Mouse (Mus musculus): Measurements from ENCODE around the gene Ano1. TPM values are rescaled to one million over a fixed set of nuclear protein-coding genes. Genes with fewer than 3 reads are reported as not detected.

Ano1 gene
- polyA plus RNA-seq, 2 experiments, result 1.4 to 1.5 TPM

GRCm38 (mm10) chr7:144549904-144550566 is 201.7 kb downstream of the Ano1 start:
- 85% methylated on average over 2 of the region's 2 CpGs for WGBS (ENCODE audit: insufficient replicate concordance)
- peaks cover 16% of the 10 kb centered on the region for H3K36me3 ChIP-seq (replicated peaks; ENCODE audit: control insufficient read depth, insufficient read depth, low read depth)
- no peaks in the 10 kb centered on the region for H3K27me3 ChIP-seq (ENCODE audit: control insufficient read depth, insufficient read depth, low read length)
- no peak overlapping the region for H3K27ac ChIP-seq
- peaks cover 21 to 26% of the 10 kb centered on the region in 2 experiments for H3K4me1 ChIP-seq (replicated peaks; ENCODE audit: control insufficient read depth in 2 of 2, insufficient read depth in 2 of 2, low read length in 1 of 2)
- H3K4me2 ChIP-seq (ENCODE audit: low read depth), result no peak overlapping the region
- no peak for ATAC-seq (ENCODE audit: insufficient read depth)
- TF ChIP-seq CTCF (IDR thresholded peaks at IDR 0.05; ENCODE audit: low read depth) (peak; percentile 28; the same call in 1 of the 2 replicates), EP300 (IDR thresholded peaks at IDR 0.05; ENCODE audit: low read depth) (no peak)
- no peak overlapping the region for H3K9ac ChIP-seq (replicated peaks)
- no peak overlapping the region for H3K4me3 ChIP-seq (ENCODE audit: insufficient read depth in 1 of 2, low read depth in 2 of 2, low read length in 2 of 2)
- no peaks in the 10 kb centered on the region for H3K9me3 ChIP-seq (ENCODE audit: control insufficient read depth, low read length)
- no peak for DNase-seq (ENCODE audit: low read depth in 3 of 3, low spot score in 3 of 3)

- TF ChIP-seq EP300 (IDR thresholded peaks at IDR 0.05; ENCODE audit: low read depth) (no peak), CTCF (IDR thresholded peaks at IDR 0.05; ENCODE audit: low read depth) (no peak)
- H3K9me3 ChIP-seq (ENCODE audit: control insufficient read depth, low read length), result no peaks in the 10 kb centered on the region
- ATAC-seq (ENCODE audit: insufficient read depth) (no peak), DNase-seq (ENCODE audit: low read depth in 3 of 3, low spot score in 3 of 3) (no peak)
- H3K4me3 ChIP-seq (ENCODE audit: insufficient read depth in 1 of 2, low read depth in 2 of 2, low read length in 2 of 2), result no peak overlapping the region
- no peak overlapping the region for H3K27ac ChIP-seq
- no peaks in the 10 kb centered on the region for H3K27me3 ChIP-seq (ENCODE audit: control insufficient read depth, insufficient read depth, low read length)
- H3K4me1 ChIP-seq (replicated peaks; ENCODE audit: control insufficient read depth in 2 of 2, insufficient read depth in 2 of 2, low read length in 1 of 2), result peaks cover under 1 to 6% of the 10 kb centered on the region in 2 experiments; a peak in 3 of 4 replicates
- 81% methylated on average over 3 of the region's 3 CpGs for WGBS (ENCODE audit: insufficient replicate concordance)
- H3K9ac ChIP-seq (replicated peaks), result no peak overlapping the region
- peaks cover 13% of the 10 kb centered on the region for H3K36me3 ChIP-seq (replicated peaks; ENCODE audit: control insufficient read depth, insufficient read depth, low read depth)
- no peak overlapping the region for H3K4me2 ChIP-seq (ENCODE audit: low read depth)
Measured at GRCm38 (mm10) chr7:144545231-144545630, 206.5 kb downstream of the Ano1 start.

DNA sequence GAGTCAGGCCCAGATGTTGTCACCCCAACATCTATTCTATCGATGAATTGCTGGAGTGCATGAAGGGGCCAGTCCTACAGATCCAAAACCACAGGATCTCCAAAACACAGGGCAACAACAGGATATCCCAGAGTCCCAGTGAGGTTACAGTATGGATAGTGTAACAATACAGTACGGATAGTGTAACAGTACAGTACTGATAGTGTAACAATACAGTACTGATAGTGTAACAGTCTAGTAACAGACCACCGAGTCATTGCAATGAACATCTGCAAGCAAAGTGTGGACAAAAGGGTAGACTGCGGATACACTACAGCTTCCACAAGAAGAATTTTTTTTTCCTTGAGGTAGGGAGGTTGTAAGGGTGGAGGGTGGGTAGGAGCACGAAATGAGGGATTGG is 210.4 kb downstream of the Ano1 start:
- no peaks in the 10 kb centered on the region for H3K36me3 ChIP-seq (replicated peaks; ENCODE audit: control insufficient read depth, insufficient read depth, low read depth)
- H3K27ac ChIP-seq, result no peak overlapping the region
- DNase-seq (ENCODE audit: low read depth in 3 of 3, low spot score in 3 of 3) (no peak), ATAC-seq (ENCODE audit: insufficient read depth) (no peak)
- H3K27me3 ChIP-seq (ENCODE audit: control insufficient read depth, insufficient read depth, low read length), result no peaks in the 10 kb centered on the region
- peaks cover 16 to 22% of the 10 kb centered on the region in 2 experiments for H3K4me1 ChIP-seq (replicated peaks; ENCODE audit: control insufficient read depth in 2 of 2, insufficient read depth in 2 of 2, low read length in 1 of 2)
- no peak overlapping the region for H3K9ac ChIP-seq (replicated peaks)
- H3K4me2 ChIP-seq (ENCODE audit: low read depth), result no peak overlapping the region
- H3K4me3 ChIP-seq (ENCODE audit: insufficient read depth in 1 of 2, low read depth in 2 of 2, low read length in 2 of 2), result no peak overlapping the region
- H3K9me3 ChIP-seq (ENCODE audit: control insufficient read depth, low read length), result no peaks in the 10 kb centered on the region
- no peak for TF ChIP-seq CTCF (IDR thresholded peaks at IDR 0.05; ENCODE audit: low read depth)
- no peak for TF ChIP-seq EP300 (IDR thresholded peaks at IDR 0.05; ENCODE audit: low read depth)
- 43% methylated on average over 5 of the region's 5 CpGs for WGBS (ENCODE audit: insufficient replicate concordance)

- Histone ChIP-seq H3K27ac (peak overlapping the region; percentile 69), H3K4me3 (ENCODE audit: insufficient read depth in 1 of 2, low read depth in 2 of 2, low read length in 2 of 2) (no peak overlapping the region), H3K36me3 (replicated peaks; ENCODE audit: control insufficient read depth, insufficient read depth, low read depth) (no peaks in the 10 kb centered on the region), H3K9ac (replicated peaks) (peak overlapping the region; percentile 15; the same call in 1 of the 2 replicates), H3K9me3 (ENCODE audit: control insufficient read depth, low read length) (no peaks in the 10 kb centered on the region), H3K4me1 (replicated peaks; ENCODE audit: control insufficient read depth in 2 of 2, insufficient read depth in 2 of 2, low read length in 1 of 2) (peaks cover 16 to 22% of the 10 kb centered on the region in 2 experiments), H3K4me2 (ENCODE audit: low read depth) (peak overlapping the region; percentile 26), H3K27me3 (ENCODE audit: control insufficient read depth, insufficient read depth, low read length) (no peaks in the 10 kb centered on the region)
- WGBS (ENCODE audit: insufficient replicate concordance), result 11% methylated on average over 2 of the region's 2 CpGs
- ATAC-seq (ENCODE audit: insufficient read depth) (peak; percentile 93), DNase-seq (ENCODE audit: low read depth in 3 of 3, low spot score in 3 of 3) (peak; percentile 33 to 57 (median 36))
- TF ChIP-seq CTCF (IDR thresholded peaks at IDR 0.05; ENCODE audit: low read depth) (no peak), EP300 (IDR thresholded peaks at IDR 0.05; ENCODE audit: low read depth) (peak; percentile 76)
Measured at GRCm38 (mm10) chr7:144539146-144539545, 212.6 kb downstream of the Ano1 start.

Other genes starting within 250 kb of the Ano1 start
- gene Ppfia1, start 198.2 kb downstream of the Ano1 start, polyA plus RNA-seq (2012; rRNA removed), result 12.6 and 15.4 TPM in 2 replicates
- 13.7 and 15.1 TPM in 2 replicates for gene Ppfia1, start 198.2 kb downstream of the Ano1 start, polyA plus RNA-seq (2014; fragmentation: Nextera tagmentation; extraction: Ambion mirVana)
- 3.6 and 4.1 TPM in 2 replicates for gene Fadd, start 169.5 kb downstream of the Ano1 start, polyA plus RNA-seq (2012; rRNA removed)
- gene Fadd, start 169.5 kb downstream of the Ano1 start, polyA plus RNA-seq (2014; fragmentation: Nextera tagmentation; extraction: Ambion mirVana), result 4.4 and 5.0 TPM in 2 replicates
- gene Fgf3, start 86.1 kb upstream of the Ano1 start, polyA plus RNA-seq (2012; rRNA removed), result 0.10 TPM in 2 replicates
- 0.10 and 0.13 TPM in 2 replicates for gene Fgf3, start 86.1 kb upstream of the Ano1 start, polyA plus RNA-seq (2014; fragmentation: Nextera tagmentation; extraction: Ambion mirVana)
- not detected in 2 replicates for gene Fgf4, start 95.4 kb upstream of the Ano1 start, polyA plus RNA-seq (2012; rRNA removed)
- not detected in 2 replicates for gene Fgf4, start 95.4 kb upstream of the Ano1 start, polyA plus RNA-seq (2014; fragmentation: Nextera tagmentation; extraction: Ambion mirVana)
- 0.02 and 0.09 TPM in 2 replicates for gene Fgf15, start 144.6 kb upstream of the Ano1 start, polyA plus RNA-seq (2012; rRNA removed)
- not detected in 2 replicates for gene Fgf15, start 144.6 kb upstream of the Ano1 start, polyA plus RNA-seq (2014; fragmentation: Nextera tagmentation; extraction: Ambion mirVana)
- 6.9 and 11.7 TPM in 2 replicates for gene LTO1, start 163.1 kb upstream of the Ano1 start, polyA plus RNA-seq (2012; rRNA removed)
- gene LTO1, start 163.1 kb upstream of the Ano1 start, polyA plus RNA-seq (2014; fragmentation: Nextera tagmentation; extraction: Ambion mirVana), result 6.4 and 6.7 TPM in 2 replicates
- 14.6 and 16.7 TPM in 2 replicates for gene Ccnd1, start 188.0 kb upstream of the Ano1 start, polyA plus RNA-seq (2012; rRNA removed)
- gene Ccnd1, start 188.0 kb upstream of the Ano1 start, polyA plus RNA-seq (2014; fragmentation: Nextera tagmentation; extraction: Ambion mirVana), result 25.4 and 27.7 TPM in 2 replicates

Measured in liver, embryonic 14.5 days (tissue).